10 mouse cellular contexts compared by ENCODE assay signal in the genomic region with DNA sequence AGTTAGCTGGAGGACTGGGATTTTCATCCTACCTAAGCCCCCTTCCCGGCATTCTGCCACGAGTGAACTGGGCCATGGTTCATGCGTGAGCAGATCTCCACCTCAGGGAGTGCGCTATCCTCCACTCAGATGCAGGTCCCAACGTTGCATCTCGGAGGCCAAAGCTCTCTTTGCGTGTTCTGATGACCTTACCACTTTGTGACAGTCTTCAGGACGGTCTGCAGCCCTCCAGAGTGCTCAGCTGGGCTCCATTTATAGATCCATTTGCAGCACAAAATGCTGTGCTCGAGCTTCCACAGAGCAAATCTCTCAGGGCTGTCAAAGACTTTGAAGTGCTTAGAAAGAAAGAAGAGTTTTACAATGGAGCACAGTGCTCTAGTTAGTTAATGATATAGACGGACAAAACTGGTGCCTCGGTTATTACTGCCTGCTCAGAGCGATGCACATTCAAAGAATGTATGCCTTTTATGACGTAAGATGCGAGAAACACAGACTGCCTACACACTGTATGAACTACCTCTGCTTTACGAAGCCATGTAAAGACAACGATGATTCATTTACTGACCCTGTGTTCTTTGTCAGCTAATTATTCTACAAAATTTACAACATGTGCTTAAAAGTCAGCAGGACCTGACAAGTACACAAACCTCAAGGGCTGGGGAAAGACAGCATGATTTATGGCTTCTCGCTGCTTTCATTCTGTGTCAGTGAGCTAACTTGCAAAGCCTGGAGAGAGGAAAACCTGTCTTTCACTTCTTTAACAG.
DNase-seq lines count a peak whose midpoint lies in the region; ATAC-seq and TF ChIP-seq lines count a peak whose summit lies in the region.
"Had no signal": no experiment of that assay in that cellular context is flagged by ENCODE, and none has a peak within 500 bp of the region (broad histone marks: within the 10 kb centered on the region; RNA-seq: fewer than 3 reads in every experiment).

No protein-coding gene starts in this region.

- peak; percentile 19 for DNase-seq in adrenal gland, postnatal 14 days
- no peak for DNase-seq in adrenal gland, adult 8-10 months
- peak; percentile 2 for DNase-seq in lung, postnatal 0 days (ENCODE audit: low spot score)
- DNase-seq in lung, postnatal 25 days (ENCODE audit: low spot score): no peak
- peak; percentile 39 for DNase-seq in limb, embryonic 10.5 days (ENCODE audit: low spot score)
- no peak for DNase-seq in frontal cortex, postnatal 25 days (ENCODE audit: low spot score in 2 of 2)
- no peak for DNase-seq in heart, postnatal 4 days
- DNase-seq: heart, adult 18-20 months had no signal

- TF ChIP-seq CTCF in lung, postnatal 0 days (IDR thresholded peaks at IDR 0.05): no peak

- H3K36me3 ChIP-seq in lung, postnatal 0 days (ENCODE audit: insufficient read depth, low read length): no peaks in the 10 kb centered on the region
- H3K36me3 ChIP-seq in limb, embryonic 10.5 days: no peaks in the 10 kb centered on the region
- no peaks in the 10 kb centered on the region for H3K36me3 ChIP-seq in stomach, embryonic 14.5 days (ENCODE audit: control insufficient read depth, insufficient read depth, low read length)
- H3K36me3 ChIP-seq: embryonic facial prominence, embryonic 15.5 days had no signal

- no peak for ATAC-seq in lung, postnatal 0 days
- ATAC-seq in stomach, embryonic 14.5 days (ENCODE audit: insufficient number of reproducible peaks, insufficient read depth, low FRiP score, low read depth): peak; percentile 70; the same call in 1 of the 2 replicates

- WGBS in lung, postnatal 0 days: 35% methylated on average over 17 of the region's 17 CpGs
- 22% methylated on average over 17 of the region's 17 CpGs for WGBS in limb, embryonic 10.5 days
- WGBS in stomach, embryonic 14.5 days: 19% methylated on average over 17 of the region's 17 CpGs

- H3K9me3 ChIP-seq in lung, postnatal 0 days (ENCODE audit: low read length): no peaks in the 10 kb centered on the region
- H3K9me3 ChIP-seq in limb, embryonic 10.5 days (replicated peaks): no peaks in the 10 kb centered on the region
- no peaks in the 10 kb centered on the region for H3K9me3 ChIP-seq in stomach, embryonic 14.5 days (ENCODE audit: control insufficient read depth, low read depth, low read length)
- H3K9me3 ChIP-seq: embryonic facial prominence, embryonic 15.5 days had no signal

- H3K4me1 ChIP-seq in lung, postnatal 0 days (ENCODE audit: insufficient read depth, low read depth, low read length): no peaks in the 10 kb centered on the region
- peaks cover 29% of the 10 kb centered on the region for H3K4me1 ChIP-seq in limb, embryonic 10.5 days
- no peaks in the 10 kb centered on the region for H3K4me1 ChIP-seq in stomach, embryonic 14.5 days (ENCODE audit: control insufficient read depth, insufficient read depth, low read length)
- H3K4me1 ChIP-seq: embryonic facial prominence, embryonic 15.5 days had no signal

- no peak overlapping the region for H3K4me3 ChIP-seq in lung, postnatal 0 days (ENCODE audit: low read depth, low read length)
- peak overlapping the region; percentile 18; the same call in 1 of the 2 replicates for H3K4me3 ChIP-seq in limb, embryonic 10.5 days
- H3K4me3 ChIP-seq in stomach, embryonic 14.5 days (ENCODE audit: low read depth, low read length): no peak overlapping the region
- H3K4me3 ChIP-seq: embryonic facial prominence, embryonic 15.5 days had no signal

- no peak for TF ChIP-seq EP300 in lung, postnatal 0 days (IDR thresholded peaks at IDR 0.05)

- H3K27me3 ChIP-seq in lung, postnatal 0 days (replicated peaks; ENCODE audit: insufficient read depth, low read length): no peaks in the 10 kb centered on the region
- H3K27me3 ChIP-seq in limb, embryonic 10.5 days (ENCODE audit: low read depth, poor library complexity, severe bottlenecking): 0 out of 2 replicates have a peak, but pooled peaks cover 17% of the 10 kb centered on the region
- H3K27me3 ChIP-seq in stomach, embryonic 14.5 days (ENCODE audit: control insufficient read depth, insufficient read depth, low read length): 0 out of 2 replicates have a peak, but pooled peaks cover 3% of the 10 kb centered on the region
- H3K27me3 ChIP-seq: embryonic facial prominence, embryonic 15.5 days had no signal

- H3K4me2 ChIP-seq in lung, postnatal 0 days (replicated peaks; ENCODE audit: low read depth, low read length): no peak overlapping the region
- H3K4me2 ChIP-seq in stomach, embryonic 14.5 days (replicated peaks; ENCODE audit: low read depth, low read length): 0 out of 2 replicates have a peak overlapping the region, but pooled peaks have one; percentile 14
- H3K4me2 ChIP-seq: embryonic facial prominence, embryonic 15.5 days had no signal

- H3K27ac ChIP-seq in lung, postnatal 0 days (ENCODE audit: low read length): no peak overlapping the region
- no peak overlapping the region for H3K27ac ChIP-seq in limb, embryonic 10.5 days
- no peak overlapping the region for H3K27ac ChIP-seq in stomach, embryonic 14.5 days (ENCODE audit: low read length)
- H3K27ac ChIP-seq: embryonic facial prominence, embryonic 15.5 days had no signal

- H3K9ac ChIP-seq in lung, postnatal 0 days (replicated peaks; ENCODE audit: low read depth): no peak overlapping the region
- H3K9ac ChIP-seq in stomach, embryonic 14.5 days (replicated peaks; ENCODE audit: low read depth, low read length): no peak overlapping the region
- H3K9ac ChIP-seq: embryonic facial prominence, embryonic 15.5 days had no signal

Comparison
In these comparisons a context has a peak if more than half of its experiments do, and no peak if none do; other contexts are left out.
1. DNase-seq: peak in adrenal gland, postnatal 14 days (single experiment), lung, postnatal 0 days (single experiment) and limb, embryonic 10.5 days (single experiment); none in adrenal gland, adult 8-10 months (single experiment), lung, postnatal 25 days (single experiment), frontal cortex, postnatal 25 days (0 of 2) and heart, postnatal 4 days (single experiment).